Mouse (Mus musculus) adrenal gland, postnatal 10 days (tissue): Measurements from ENCODE around the gene Srsf9. TPM values are rescaled to one million over a fixed set of nuclear protein-coding genes. Genes with fewer than 3 reads are reported as not detected.
"Not testable (repeated sequence)": the region's sequence is repeated elsewhere in the genome, so short reads cannot be mapped to it uniquely, and the experiment has no call there.

ENCODE experiments used
- DNase-seq: peaks from one replicate; pipeline ENCODE4 v3.0.0; 2021; ENCODE audit warnings: mixed read lengths
- total RNA-seq, 2 experiments: library from RNA; stranded (reverse); gene quantifications; 2 replicates each; pipeline ENCODE4 v1.2.3; 2021

The Srsf9 gene
- total RNA-seq, 2 experiments from 2014 or later = 67.1 to 70.7 TPM

DNA sequence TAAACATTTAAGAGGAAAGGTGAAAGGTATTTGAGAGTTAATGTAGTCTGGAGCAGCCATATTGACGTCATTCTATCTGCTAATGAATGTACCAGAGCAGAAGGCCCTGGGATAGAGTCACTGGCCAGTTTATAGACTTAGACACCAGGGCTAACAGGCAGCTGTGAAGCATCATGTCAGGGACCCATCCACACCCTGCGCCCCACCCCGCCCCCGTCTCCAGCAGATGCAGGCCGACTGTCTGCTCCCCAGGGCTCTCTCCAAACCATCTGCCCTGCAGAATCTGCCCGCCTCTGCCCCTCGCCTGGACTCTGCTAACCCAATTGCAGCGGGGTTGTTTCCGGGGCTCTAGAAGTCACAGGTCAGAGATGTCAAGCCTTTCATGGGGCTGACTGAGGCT lies 44.8 kb downstream of the Srsf9 start:
- no peak for DNase-seq

DNA sequence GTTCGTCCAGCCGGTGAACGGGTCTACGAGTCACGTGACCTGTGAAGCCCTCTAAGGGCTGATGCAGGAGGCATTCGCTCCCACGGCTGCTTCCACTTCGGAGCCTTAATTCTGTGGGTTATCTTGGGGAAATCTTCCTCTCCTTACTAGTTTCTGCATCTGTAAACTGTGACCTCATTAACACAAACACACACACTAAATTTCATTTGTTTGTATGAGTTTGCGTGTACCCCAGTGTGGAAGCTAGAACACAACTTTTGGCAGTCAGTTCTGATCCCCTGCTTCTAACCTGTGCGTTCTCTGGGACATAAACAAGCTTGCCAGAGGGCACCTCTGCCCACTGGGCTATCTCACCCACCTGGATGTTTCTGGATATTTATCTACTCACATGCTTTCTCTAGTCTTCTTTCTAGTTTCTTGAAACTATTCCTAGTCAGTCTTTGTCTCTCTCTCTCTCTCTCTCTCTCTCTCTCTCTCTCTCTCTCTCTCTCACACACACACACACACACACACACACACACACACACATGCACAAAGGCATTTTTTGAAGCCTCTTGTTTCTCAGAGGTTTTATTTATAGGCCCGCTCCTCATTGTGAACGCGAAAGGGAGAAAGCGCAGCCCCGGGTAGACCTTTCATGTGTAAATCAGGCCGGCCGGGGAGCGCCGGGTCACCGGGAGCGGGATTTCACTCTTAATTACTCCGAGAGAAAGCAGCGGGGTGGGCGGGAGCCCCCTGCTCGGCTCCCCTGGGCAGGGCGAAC lies 46.6 kb downstream of the Srsf9 start:
- DNase-seq = no peak

DNA sequence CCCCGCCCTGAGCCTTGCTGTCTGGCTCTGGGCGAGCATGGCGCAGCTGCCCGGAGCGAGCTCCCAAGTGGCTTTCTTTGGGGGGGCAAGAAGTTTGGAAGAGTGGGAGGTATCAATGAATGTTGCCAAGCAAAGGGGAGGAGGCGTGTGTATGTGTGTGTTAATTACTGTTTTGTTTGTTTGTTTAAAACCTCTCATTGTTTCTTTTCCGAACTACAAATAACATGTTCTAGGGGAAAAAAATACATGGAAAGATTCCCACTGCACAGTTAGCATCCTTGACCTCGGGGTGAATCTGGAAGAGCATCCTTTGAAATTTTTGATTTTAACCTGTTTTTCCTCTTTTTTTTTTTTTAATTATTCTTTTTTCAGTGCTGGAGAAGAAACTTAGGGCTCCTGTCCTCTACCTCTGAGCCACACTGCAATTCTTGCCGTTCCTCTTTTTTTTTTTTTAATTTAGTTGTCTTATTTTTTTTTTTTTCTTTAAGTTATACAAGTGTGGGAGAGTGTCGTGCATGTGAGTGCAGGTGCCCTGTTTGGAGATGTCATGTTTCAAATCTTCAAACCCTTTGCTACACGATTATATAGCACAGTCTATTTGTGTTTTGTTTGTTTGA lies 47.3 kb downstream of the Srsf9 start:
- DNase-seq = no peak

DNA sequence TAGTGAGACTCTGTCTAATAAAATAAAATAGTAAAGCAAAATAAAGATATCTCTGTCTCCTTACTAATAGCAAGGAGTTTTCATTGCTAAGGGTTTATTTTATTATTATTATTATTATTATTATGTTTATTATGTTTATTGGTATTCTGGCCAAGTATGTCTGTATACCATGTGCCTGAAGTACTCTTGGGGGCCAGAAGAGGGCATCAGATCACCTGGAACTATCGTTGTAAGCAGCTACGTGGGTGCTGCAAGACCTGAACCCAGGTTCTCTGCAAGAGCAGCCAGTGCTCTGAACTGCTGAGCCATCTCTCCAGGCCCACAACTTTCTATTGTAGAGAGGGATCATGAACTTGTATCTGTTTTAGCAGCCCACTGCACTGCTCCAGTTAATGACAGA lies 48.5 kb downstream of the Srsf9 start:
- DNase-seq = no peak

DNA sequence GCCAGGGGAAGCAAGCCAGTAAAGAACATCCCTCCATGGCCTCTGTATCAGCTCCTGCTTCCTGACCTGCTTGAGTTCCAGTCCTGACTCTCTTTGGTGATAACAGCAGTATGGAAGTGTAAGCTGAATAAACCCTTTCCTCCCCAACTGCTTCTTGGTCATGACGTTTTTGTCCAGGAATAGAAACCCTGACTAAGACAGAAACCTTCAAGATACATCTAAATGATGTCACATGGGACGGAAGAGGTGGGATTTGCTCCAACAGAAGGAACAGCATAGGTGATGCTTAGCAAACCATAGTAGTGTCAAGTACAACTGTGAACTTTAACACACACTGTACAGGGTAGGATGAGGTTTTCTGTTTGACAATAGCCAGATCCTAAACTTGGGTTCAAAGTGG lies 51.9 kb downstream of the Srsf9 start:
- DNase-seq = not testable (repeated sequence)

Other genes with a start within 250 kb of the Srsf9 start
- gene Gm10401, start 228.9 kb upstream of the Srsf9 start, total RNA-seq = not detected
- gene Acads, start 207.8 kb upstream of the Srsf9 start, total RNA-seq = 100 to 1,000 TPM; 356 to 367 TPM
- gene Unc119b, start 192.2 kb upstream of the Srsf9 start, total RNA-seq = 10 to 100 TPM; 31.8 to 34.1 TPM
- gene Mlec, start 169.0 kb upstream of the Srsf9 start, total RNA-seq = 100 to 1,000 TPM; 160 to 163 TPM
- gene Cabp1, start 132.8 kb upstream of the Srsf9 start, total RNA-seq = 1 to 10 TPM; 4.1 to 4.4 TPM
- gene Pop5, start 91.3 kb upstream of the Srsf9 start, total RNA-seq = 10 to 100 TPM; 86.6 to 97.6 TPM
- gene Rnf10, start 54.3 kb upstream of the Srsf9 start, total RNA-seq = 100 to 1,000 TPM; 228 to 254 TPM
- 100 to 1,000 TPM in 1 of 2 experiments, 10 to 100 TPM in 1; 90.7 to 114 TPM for gene Coq5, start 47.5 kb upstream of the Srsf9 start, total RNA-seq
- gene Dynll1, start 26.2 kb upstream of the Srsf9 start, total RNA-seq = 100 to 1,000 TPM; 243 to 258 TPM
- 10 to 100 TPM; 19.1 to 20.1 TPM for gene Gatc, start 14.0 kb downstream of the Srsf9 start, total RNA-seq
- gene Triap1, start 14.0 kb downstream of the Srsf9 start, total RNA-seq = 10 to 100 TPM; 28.5 to 30.1 TPM
- gene Cox6a1, start 21.8 kb downstream of the Srsf9 start, total RNA-seq = 1,000 to 10,000 TPM; 1,718 to 1,856 TPM
- 10 to 100 TPM; 15.9 to 16.2 TPM for gene Msi1, start 102.4 kb downstream of the Srsf9 start, total RNA-seq
- not detected for gene Pla2g1b, start 139.1 kb downstream of the Srsf9 start, total RNA-seq
- 10 to 100 TPM; 15.8 to 31.4 TPM for gene Sirt4, start 157.5 kb downstream of the Srsf9 start, total RNA-seq
- gene Pxn, start 179.5 kb downstream of the Srsf9 start, total RNA-seq = 10 to 100 TPM; 55.1 to 72.4 TPM
- gene Rplp0, start 232.3 kb downstream of the Srsf9 start, total RNA-seq = 100 to 1,000 TPM; 933 to 968 TPM
- 10 to 100 TPM; 52.4 to 63.2 TPM for gene Gcn1l1, start 238.1 kb downstream of the Srsf9 start, total RNA-seq